Mouse (Mus musculus) heart, adult 18-20 months (tissue): ENCODE measurements around the gene Znrf4. TPM values are rescaled to one million over a fixed set of nuclear protein-coding genes. Genes with fewer than 3 reads are reported as not detected.

ENCODE experiments used
- DNase-seq, 2 experiments: peaks; one replicate each; pipeline ENCODE4 v3.0.0; 2021 to 2022; ENCODE audit warnings: mixed read lengths in 1 of 2
- total RNA-seq, 2 experiments: library from RNA; stranded (reverse); gene quantifications; 2 replicates each; pipeline ENCODE4 v1.2.3; 2021

The Znrf4 gene
- total RNA-seq, 2 experiments from 2014 or later, result not detected

GRCm38 (mm10) chr17:56488028-56488427 is 24.2 kb downstream of the Znrf4 start:
- DNase-seq, result no peak

- DNase-seq, result peak in 1 of 2 experiments; percentile 61
Observed at GRCm38 (mm10) chr17:56487441-56487888, 24.8 kb downstream of the Znrf4 start.

- no peak for DNase-seq
Observed at GRCm38 (mm10) chr17:56485926-56486325, 26.3 kb downstream of the Znrf4 start.

- DNase-seq, result no peak
Observed at GRCm38 (mm10) chr17:56485118-56485517, 27.1 kb downstream of the Znrf4 start.

GRCm38 (mm10) chr17:56482671-56483070 is 29.6 kb downstream of the Znrf4 start:
- DNase-seq, result no peak

- DNase-seq, result peak; percentile 78 to 87
Observed at GRCm38 (mm10) chr17:56479358-56479757, 32.9 kb downstream of the Znrf4 start.

- DNase-seq, result no peak
Observed at GRCm38 (mm10) chr17:56478191-56478611, 34.0 kb downstream of the Znrf4 start.

GRCm38 (mm10) chr17:56477191-56477818 is 34.9 kb downstream of the Znrf4 start:
- DNase-seq, result peak; percentile 54 to 63

- DNase-seq, result peak; percentile 90 to 94
Observed at GRCm38 (mm10) chr17:56476402-56476752, 35.9 kb downstream of the Znrf4 start, which contains the start of gene Ptprs. Ptprs (minus strand) TSS chr17:56476483.

- DNase-seq, result peak in 1 of 2 experiments; percentile 50
Observed at GRCm38 (mm10) chr17:56475584-56476401, 36.4 kb downstream of the Znrf4 start.

GRCm38 (mm10) chr17:56474831-56475581 is 37.2 kb downstream of the Znrf4 start:
- peak in 1 of 2 experiments; percentile 38 for DNase-seq

- peak in 1 of 2 experiments; percentile 33 for DNase-seq
Observed at GRCm38 (mm10) chr17:56474311-56474830, 37.9 kb downstream of the Znrf4 start.

- DNase-seq, result no peak
Observed at GRCm38 (mm10) chr17:56473611-56473905, 38.7 kb downstream of the Znrf4 start.

- peak; percentile 61 to 76 for DNase-seq
Observed at GRCm38 (mm10) chr17:56472733-56473610, 39.3 kb downstream of the Znrf4 start.

GRCm38 (mm10) chr17:56472121-56472520 is 40.1 kb downstream of the Znrf4 start:
- DNase-seq, result no peak

- no peak for DNase-seq
Observed at GRCm38 (mm10) chr17:56471136-56471535, 41.1 kb downstream of the Znrf4 start.

- DNase-seq, result no peak
Observed at GRCm38 (mm10) chr17:56470571-56470970, 41.7 kb downstream of the Znrf4 start.

- no peak for DNase-seq
Observed at GRCm38 (mm10) chr17:56470001-56470436, 42.2 kb downstream of the Znrf4 start.

GRCm38 (mm10) chr17:56469275-56469674 is 43.0 kb downstream of the Znrf4 start:
- DNase-seq, result no peak

GRCm38 (mm10) chr17:56468870-56469269 is 43.4 kb downstream of the Znrf4 start:
- DNase-seq, result peak in 1 of 2 experiments; percentile 62

GRCm38 (mm10) chr17:56468380-56468779 is 43.9 kb downstream of the Znrf4 start:
- no peak for DNase-seq
